Mouse (Mus musculus) spleen, adult 2 months (tissue): Measurements from ENCODE around the gene Elmsan1.

ENCODE experiments used
- CTCF ChIP-seq: fragments of 200-500 bp; IDR thresholded peaks from 2 replicates; pipeline ENCODE4 v1.5.1; 2011; ENCODE audit warnings: mild to moderate bottlenecking, inconsistent platforms; ENCODE audit not compliant: insufficient read depth, insufficient read length, insufficient replicate concordance; ENCODE audit errors: extremely low read depth
- POLR2A ChIP-seq: fragments of 200-500 bp; IDR thresholded peaks from 2 replicates; pipeline ENCODE4 v1.6.1; 2011; ENCODE audit warnings: low read depth, low read length, inconsistent platforms

- TF ChIP-seq CTCF, result no peak
- no peak for TF ChIP-seq POLR2A
These were observed 1.1 kb downstream of the Elmsan1 start for GRCm38 (mm10) chr12:84217508-84218131.
